Mouse (Mus musculus) E14TG2a.4 (cell line): ENCODE data around the gene Marco.

Source experiments
- CTCF ChIP-seq: conservative IDR thresholded peaks from 2 replicates; pipeline ENCODE4 v1.5.1; 2014; ENCODE audit warnings: low read length
- NANOG ChIP-seq: IDR thresholded peaks from 2 replicates; pipeline ENCODE4 v1.6.1; 2014; ENCODE audit warnings: borderline replicate concordance, low read length, mixed read lengths

DNA sequence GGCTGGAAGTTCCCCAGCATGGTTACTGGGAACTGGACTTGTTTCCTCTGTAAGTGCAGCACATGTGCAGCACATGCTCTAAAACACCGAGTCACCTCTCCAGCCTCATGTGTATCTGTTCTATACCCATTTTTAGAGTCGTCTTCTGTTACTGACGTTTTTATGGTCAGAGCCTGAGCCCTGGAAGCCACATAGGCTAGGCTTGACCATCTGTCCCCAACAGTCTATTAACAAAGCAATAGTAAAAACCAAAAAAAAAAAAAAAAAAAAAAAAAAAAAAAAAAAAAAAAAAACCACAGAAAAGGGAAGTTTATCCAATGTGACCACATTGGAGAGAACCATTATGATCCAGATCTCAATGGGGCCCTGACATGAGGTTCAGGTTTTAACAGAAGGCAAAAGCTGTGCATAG, 61.6 kb downstream of the Marco start:
- TF ChIP-seq CTCF, result no peak
- no peak for TF ChIP-seq NANOG
